Mouse (Mus musculus) brain, embryonic 14.5 days (tissue): ENCODE results near the gene Katnal1.

ENCODE experiments used
- CTCF ChIP-seq: fragments of 200-500 bp; IDR thresholded peaks from 2 replicates; pipeline ENCODE4 v1.5.1; 2012; ENCODE audit warnings: inconsistent platforms, mild to moderate bottlenecking, moderate library complexity, borderline replicate concordance; ENCODE audit not compliant: insufficient read depth, insufficient read length; ENCODE audit errors: extremely low read depth
- POLR2A ChIP-seq: fragments of 200-500 bp; IDR thresholded peaks from 2 replicates; pipeline ENCODE4 v1.6.1; 2012; ENCODE audit warnings: mild to moderate bottlenecking, inconsistent platforms, borderline replicate concordance; ENCODE audit not compliant: poor library complexity, insufficient read depth, insufficient read length, severe bottlenecking; ENCODE audit errors: extremely low read depth

DNA sequence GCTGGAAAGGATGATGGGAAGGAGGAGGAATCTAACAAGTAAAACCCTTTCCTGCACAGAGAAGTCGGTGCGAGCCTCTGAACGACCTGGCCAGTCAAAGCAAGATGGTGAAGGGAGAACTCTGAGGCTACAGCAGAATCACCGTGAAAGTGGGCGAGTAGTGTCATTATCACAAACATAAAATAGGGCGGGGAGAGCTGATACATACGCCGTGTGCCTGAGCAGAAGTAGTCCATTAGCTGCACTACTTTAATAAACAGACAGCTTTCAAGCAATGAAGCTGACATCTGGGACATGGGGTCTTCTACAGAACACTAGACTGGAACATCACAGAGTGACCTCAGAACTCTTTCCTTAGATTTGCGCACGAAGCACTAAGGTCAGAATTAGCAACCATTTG, 32.6 kb downstream of the Katnal1 start:
- TF ChIP-seq CTCF (no peak), POLR2A (no peak)
